Mouse (Mus musculus): ENCODE data around the gene Ldoc1. TPM values are rescaled to one million over a fixed set of nuclear protein-coding genes. Genes with fewer than 3 reads are reported as not detected.

Ldoc1 gene
- under 1 TPM in 1 of 2 experiments, not detected in 1; 0.89 TPM for polyA plus RNA-seq (2017; shearing (Covaris generic))

DNA sequence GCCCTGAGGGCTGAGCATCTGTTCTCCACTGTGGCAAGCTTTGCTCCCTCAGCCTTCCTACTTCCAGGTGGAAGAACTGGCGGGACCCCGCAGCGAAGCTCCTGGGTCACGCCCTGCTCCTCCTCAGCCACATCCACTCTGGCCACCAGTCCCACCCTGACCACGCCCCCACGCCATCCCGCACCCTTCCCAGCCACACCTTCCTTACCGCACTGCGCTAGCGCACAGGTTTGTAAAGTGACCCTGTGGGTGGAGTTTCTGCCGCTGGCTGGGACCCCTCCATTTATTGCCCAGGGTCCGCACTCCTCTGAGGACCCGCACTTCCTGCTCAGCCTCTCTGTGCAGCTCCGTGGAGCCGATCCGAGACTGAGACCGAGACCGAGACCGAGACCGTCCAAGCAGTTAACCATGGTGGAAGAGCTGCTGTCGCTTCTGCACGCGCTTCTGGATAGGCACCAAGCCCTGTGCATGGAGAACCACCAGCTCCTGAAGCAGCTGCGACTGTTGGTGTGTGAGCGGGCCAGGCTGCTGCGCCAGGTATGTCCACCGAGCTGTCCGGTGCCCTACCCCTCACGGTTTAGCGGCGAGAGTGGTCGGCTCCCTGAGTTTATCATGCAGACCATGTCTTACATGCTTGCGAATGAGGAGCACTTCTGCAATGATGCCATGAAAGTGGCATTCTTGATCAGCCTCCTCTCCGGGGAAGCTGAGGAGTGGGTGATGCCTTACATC, at the start of gene Ldoc1:
Gene Ldoc1, plus strand, starts transcription at position 196 of the 732 bp plus-strand sequence.

